Mouse (Mus musculus) gastrocnemius, adult 2 months (tissue): Measurements from ENCODE around the gene Tenm2. TPM values are rescaled to one million over a fixed set of nuclear protein-coding genes. Genes with fewer than 3 reads are reported as not detected.

Experiments
- DNase-seq: peaks from one replicate; pipeline ENCODE4 v3.0.0; 2022
- H3K27ac ChIP-seq: fragments of 200-600 bp; 2 replicates; pipeline ENCODE4 v1.8.1; 2022; ENCODE audit warnings: mild to moderate bottlenecking
- H3K4me3 ChIP-seq: fragments of 200-600 bp; 2 replicates; pipeline ENCODE4 v1.8.1; 2022; ENCODE audit warnings: mild to moderate bottlenecking, moderate library complexity
- CTCF ChIP-seq: fragments of 200-600 bp; IDR thresholded peaks from 2 replicates; pipeline ENCODE4 v1.8.1; 2022; ENCODE audit warnings: antibody characterized with exemption, mild to moderate bottlenecking, moderate library complexity
- intact Hi-C: fragments of 180-260 bp; cut with DNase I; formaldehyde crosslinking; loops from one replicate; pipeline ENCODE4 v1.15.1; 2025
- total RNA-seq, 2 experiments: library from RNA; stranded (reverse); gene quantifications; 2 replicates each; pipeline ENCODE4 v1.2.3; 2021

Gene Tenm2
- total RNA-seq, 2 experiments from 2014 or later, result 0.42 to 0.43 TPM

DNA sequence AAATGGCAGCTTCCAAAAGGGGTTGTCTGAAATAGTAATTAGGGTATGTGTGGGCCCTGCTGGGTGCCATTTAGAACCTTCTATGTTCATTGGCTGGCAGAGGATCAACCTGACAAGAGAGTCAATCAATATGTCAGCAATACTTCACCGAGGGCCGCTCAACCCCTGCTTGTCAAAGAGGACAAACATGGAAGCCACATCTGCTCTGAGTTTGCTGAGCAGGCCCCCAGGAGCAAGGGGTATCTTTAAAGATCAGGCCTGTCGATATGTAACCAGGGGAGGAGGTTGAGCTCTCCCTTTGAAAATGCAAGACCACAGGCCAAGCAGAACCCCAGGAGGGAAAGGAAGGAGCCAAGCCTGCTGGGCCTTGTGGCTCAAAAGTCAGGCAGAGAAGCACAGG, 1009.7 kb downstream of the Tenm2 start:
- no peak overlapping the region for H3K27ac ChIP-seq
- TF ChIP-seq CTCF, result no peak
- no peak for DNase-seq
- intact Hi-C loops, result no loop called here
- no peak overlapping the region for H3K4me3 ChIP-seq

GRCm38 (mm10) chr11:36223716-36224439, 1011.9 kb downstream of the Tenm2 start:
- DNase-seq, result no peak
- no peak for TF ChIP-seq CTCF
- intact Hi-C loops, result no loop called here
- no peak overlapping the region for H3K4me3 ChIP-seq
- H3K27ac ChIP-seq, result no peak overlapping the region

DNA sequence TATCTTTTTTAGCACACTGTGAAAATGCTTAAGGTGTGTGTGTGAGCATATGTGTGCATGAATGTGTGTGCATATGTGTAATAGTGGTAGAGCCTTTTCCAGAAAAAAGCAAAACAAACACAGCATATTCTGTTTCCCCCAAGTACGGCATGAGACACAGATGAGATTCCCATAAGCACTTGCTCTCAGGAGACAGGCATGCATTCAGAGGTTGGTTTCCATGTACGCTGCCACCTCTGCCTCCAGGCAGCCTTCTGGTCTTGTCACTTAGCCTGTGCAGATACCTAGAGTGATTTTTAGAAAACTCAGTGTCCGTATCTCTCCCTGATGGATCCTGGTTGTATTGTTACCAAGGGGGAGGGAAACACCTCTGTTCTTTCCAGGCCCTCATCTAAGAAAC, 1013.7 kb downstream of the Tenm2 start:
- intact Hi-C loops, result no loop called here
- no peak for TF ChIP-seq CTCF
- Histone ChIP-seq H3K27ac (no peak overlapping the region), H3K4me3 (no peak overlapping the region)
- DNase-seq, result no peak

DNA sequence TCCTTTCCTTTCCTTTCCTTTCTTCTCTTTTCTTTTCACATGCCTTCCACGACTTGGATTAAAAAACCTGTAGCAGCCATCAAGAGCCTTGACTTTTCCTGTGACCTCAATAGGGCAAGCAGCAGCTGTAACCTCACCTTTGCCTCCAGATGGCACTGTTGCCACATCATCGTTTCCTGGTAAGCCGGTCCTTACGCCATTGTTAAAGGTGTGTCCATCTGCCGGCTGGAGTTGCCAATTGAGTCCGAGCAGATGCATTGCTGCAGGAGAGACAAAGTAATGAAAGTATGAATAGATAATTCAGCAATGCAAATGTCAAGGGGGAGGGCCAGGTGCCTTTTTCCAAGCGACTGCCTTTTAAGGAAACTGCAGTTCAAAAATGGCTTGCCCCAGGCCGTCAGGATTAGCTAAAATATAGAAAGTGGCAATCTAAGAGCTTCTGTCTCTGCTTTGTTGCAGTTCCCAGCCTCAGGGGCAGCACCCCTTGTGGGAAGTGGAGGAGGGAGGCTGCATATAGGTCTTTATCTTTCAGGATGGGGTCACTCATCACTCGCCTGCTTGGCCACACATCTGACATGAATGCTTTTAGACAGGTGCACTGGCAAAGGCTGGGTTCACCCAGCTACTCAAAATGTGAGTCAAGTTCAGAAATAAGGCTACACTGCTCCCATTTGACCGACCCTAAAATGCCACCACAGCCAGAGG, 1014.3 kb downstream of the Tenm2 start:
- TF ChIP-seq CTCF, result peak; percentile 73
- peak overlapping the region; percentile 44; the same call in 1 of the 2 replicates for H3K4me3 ChIP-seq
- DNase-seq, result peak; percentile 72
- intact Hi-C loops, result loop anchor here (2.0 kb wide), 1 partner anchor 305 kb away; no protein-coding TSS in a partner anchor
- H3K27ac ChIP-seq, result no peak overlapping the region

- no peak for DNase-seq
- intact Hi-C loops, result loop anchor here (2.0 kb wide), 1 partner anchor 306 kb away; no protein-coding TSS in a partner anchor
- H3K27ac ChIP-seq, result no peak overlapping the region
- no peak for TF ChIP-seq CTCF
- no peak overlapping the region for H3K4me3 ChIP-seq
These were observed 1015.1 kb downstream of the Tenm2 start for GRCm38 (mm10) chr11:36220651-36221050.

- no peak for DNase-seq
- intact Hi-C loops, result loop anchor here (10.0 kb wide), 1 partner anchor 175 kb away; no protein-coding TSS in a partner anchor
- Histone ChIP-seq H3K27ac (no peak overlapping the region), H3K4me3 (no peak overlapping the region)
- no peak for TF ChIP-seq CTCF
These were observed 1016.2 kb downstream of the Tenm2 start for GRCm38 (mm10) chr11:36219586-36219985.

DNA sequence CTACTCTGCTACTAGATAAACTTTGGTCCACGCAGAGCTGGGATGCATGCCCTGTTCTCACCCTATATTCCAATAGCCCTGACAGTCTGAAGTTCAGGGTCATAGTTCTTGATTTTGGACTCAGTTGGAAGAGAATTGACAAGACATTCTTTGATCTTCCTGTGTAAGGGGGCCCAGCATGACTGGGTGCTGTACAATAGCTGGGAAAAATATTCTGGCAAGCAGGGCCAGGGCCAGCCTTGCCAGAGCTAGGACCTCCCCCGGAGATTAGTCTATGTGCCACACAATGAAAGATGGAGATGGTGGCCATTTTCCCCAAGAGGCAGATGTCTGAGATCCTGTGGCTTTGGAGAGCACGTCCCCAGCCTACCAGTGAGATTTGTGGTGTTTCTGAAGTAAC, 1021.2 kb downstream of the Tenm2 start:
- intact Hi-C loops, result loop anchor here (10.0 kb wide), 1 partner anchor 170 kb away; no protein-coding TSS in a partner anchor
- TF ChIP-seq CTCF, result no peak
- DNase-seq, result no peak
- Histone ChIP-seq H3K4me3 (no peak overlapping the region), H3K27ac (no peak overlapping the region)

GRCm38 (mm10) chr11:36204381-36204780, 1031.4 kb downstream of the Tenm2 start:
- Histone ChIP-seq H3K27ac (no peak overlapping the region), H3K4me3 (no peak overlapping the region)
- TF ChIP-seq CTCF, result no peak
- intact Hi-C loops, result no loop called here
- DNase-seq, result no peak

DNA sequence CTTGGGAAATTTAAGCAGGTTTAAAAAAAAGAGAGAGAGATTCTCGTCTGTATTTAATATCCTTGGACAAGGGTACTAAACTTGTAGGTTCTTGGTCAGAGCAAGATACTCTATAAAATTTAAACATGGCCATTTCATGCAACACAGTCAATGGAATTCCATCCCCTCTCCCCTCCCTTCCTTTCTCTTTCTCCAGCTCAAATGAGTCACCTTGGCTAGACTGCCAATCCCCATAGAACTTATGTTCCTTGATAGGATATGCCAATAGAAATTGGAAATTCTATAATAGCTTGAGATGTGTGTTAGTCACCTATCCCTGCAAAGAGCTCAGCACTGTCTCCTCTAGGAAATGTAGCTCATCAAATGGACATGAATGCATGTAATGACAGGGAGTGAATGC, 1031.9 kb downstream of the Tenm2 start:
- intact Hi-C loops, result no loop called here
- Histone ChIP-seq H3K4me3 (no peak overlapping the region), H3K27ac (no peak overlapping the region)
- DNase-seq, result no peak
- no peak for TF ChIP-seq CTCF

DNA sequence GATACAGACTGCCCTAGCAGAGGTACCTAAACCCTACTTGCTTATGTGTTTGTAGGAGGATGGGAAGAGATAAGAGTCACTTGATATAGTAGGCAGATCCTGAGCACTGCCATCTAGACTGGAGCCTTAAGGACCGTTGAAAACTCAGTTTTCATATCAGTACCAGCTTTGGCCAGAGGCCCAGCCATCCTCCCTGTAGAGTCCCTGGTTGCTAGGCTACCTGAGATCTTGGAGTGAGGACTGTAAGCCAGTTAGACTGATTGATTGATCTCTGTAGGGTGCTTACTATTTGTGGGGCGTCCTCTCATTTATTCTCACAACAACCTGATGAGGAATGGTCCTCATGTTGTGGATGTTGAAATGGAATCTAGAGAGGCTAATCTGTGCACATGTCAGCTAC, 1041.4 kb downstream of the Tenm2 start:
- DNase-seq, result no peak
- TF ChIP-seq CTCF, result no peak
- no peak overlapping the region for H3K4me3 ChIP-seq
- H3K27ac ChIP-seq, result no peak overlapping the region
- intact Hi-C loops, result no loop called here

- Histone ChIP-seq H3K27ac (no peak overlapping the region), H3K4me3 (no peak overlapping the region)
- no peak for DNase-seq
- intact Hi-C loops, result no loop called here
- TF ChIP-seq CTCF, result no peak
These were observed 1059.7 kb downstream of the Tenm2 start for GRCm38 (mm10) chr11:36176106-36176505.

DNA sequence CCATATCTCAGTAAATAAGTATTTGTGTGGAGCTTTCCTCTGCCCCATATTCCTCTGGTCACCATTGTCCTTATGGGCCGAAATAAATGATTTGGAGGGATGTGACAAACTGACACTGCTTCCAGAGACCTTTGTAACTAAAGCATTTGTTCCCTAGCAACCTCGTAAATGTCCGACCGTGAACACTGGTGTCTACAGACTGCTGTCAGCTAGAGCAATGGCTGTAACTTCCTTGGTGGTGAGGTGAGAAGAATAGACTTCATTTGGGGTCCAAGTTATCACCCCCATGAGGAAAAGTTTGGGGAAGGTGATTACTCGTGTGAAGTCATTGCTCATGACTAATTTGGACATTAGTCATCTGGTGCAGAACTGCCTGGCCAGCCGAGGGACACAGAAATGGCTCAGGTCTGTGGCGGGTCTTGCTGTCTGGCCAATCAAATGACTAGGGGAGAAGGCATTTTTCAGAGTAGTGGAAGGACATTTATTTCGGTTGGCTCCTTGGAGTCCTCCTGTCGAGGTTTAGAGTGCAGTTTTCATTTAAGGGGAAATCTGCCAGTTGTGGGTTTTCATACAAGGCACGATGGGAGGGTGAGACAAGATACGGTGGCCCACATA, 1062.6 kb downstream of the Tenm2 start:
- intact Hi-C loops, result no loop called here
- Histone ChIP-seq H3K4me3 (no peak overlapping the region), H3K27ac (no peak overlapping the region)
- TF ChIP-seq CTCF, result no peak
- no peak for DNase-seq

GRCm38 (mm10) chr11:36172520-36172919, 1063.2 kb downstream of the Tenm2 start:
- no peak overlapping the region for H3K4me3 ChIP-seq
- DNase-seq, result no peak
- TF ChIP-seq CTCF, result no peak
- no peak overlapping the region for H3K27ac ChIP-seq
- intact Hi-C loops, result no loop called here
